Mouse (Mus musculus): ENCODE data around the gene Nmb. TPM values are rescaled to one million over a fixed set of nuclear protein-coding genes. Genes with fewer than 3 reads are reported as not detected.
"Not testable (repeated sequence)": the region's sequence is repeated elsewhere in the genome, so short reads cannot be mapped to it uniquely, and the experiment has no call there.

Gene Nmb
- 12.1 and 13.2 TPM in 2 replicates for polyA plus RNA-seq (2012; rRNA removed)

- Histone ChIP-seq H3K27ac (ENCODE audit: control insufficient read depth, insufficient read depth, low read depth, low read length) (no peak within 1 kb of the TSS), H3K4me1 (ENCODE audit: control insufficient read depth, insufficient read depth, low read length) (peaks cover 33% of the 10 kb centered on the region), H3K4me3 (ENCODE audit: control insufficient read depth, low read depth, low read length) (peak within 1 kb of the TSS; percentile 72), H3K27me3 (ENCODE audit: control insufficient read depth, insufficient read depth, low read length) (no peaks in the 10 kb centered on the region), H3K36me3 (ENCODE audit: control insufficient read depth, insufficient read depth, low read length) (no peaks in the 10 kb centered on the region)
- TF ChIP-seq CTCF (IDR thresholded peaks at IDR 0.05; ENCODE audit: control insufficient read depth, insufficient read depth, insufficient replicate concordance, low read depth, low read length) (no peak), POLR2A (IDR thresholded peaks at IDR 0.05; ENCODE audit: control insufficient read depth, low read depth, low read length) (no peak)
Measured at GRCm38 (mm10) chr7:80904921-80905515, at the start of gene Nmb. Nmb (minus strand) TSS chr7:80905076.

- H3K4me3 ChIP-seq (ENCODE audit: control insufficient read depth, low read depth, low read length), result no peak overlapping the region
- no peaks in the 10 kb centered on the region for H3K4me1 ChIP-seq (ENCODE audit: control insufficient read depth, insufficient read depth, low read length)
- no peak overlapping the region for H3K27ac ChIP-seq (ENCODE audit: control insufficient read depth, insufficient read depth, low read depth, low read length)
- H3K36me3 ChIP-seq (ENCODE audit: control insufficient read depth, insufficient read depth, low read length), result no peaks in the 10 kb centered on the region
- no peaks in the 10 kb centered on the region for H3K27me3 ChIP-seq (ENCODE audit: control insufficient read depth, insufficient read depth, low read length)
- TF ChIP-seq CTCF (IDR thresholded peaks at IDR 0.05; ENCODE audit: control insufficient read depth, insufficient read depth, insufficient replicate concordance, low read depth, low read length) (no peak), POLR2A (IDR thresholded peaks at IDR 0.05; ENCODE audit: control insufficient read depth, low read depth, low read length) (no peak)
Measured at GRCm38 (mm10) chr7:80954251-80954650, 49.4 kb upstream of the Nmb start.

- TF ChIP-seq POLR2A (IDR thresholded peaks at IDR 0.05; ENCODE audit: control insufficient read depth, low read depth, low read length) (no peak), CTCF (IDR thresholded peaks at IDR 0.05; ENCODE audit: control insufficient read depth, insufficient read depth, insufficient replicate concordance, low read depth, low read length) (no peak)
- no peaks in the 10 kb centered on the region for H3K27me3 ChIP-seq (ENCODE audit: control insufficient read depth, insufficient read depth, low read length)
Measured at GRCm38 (mm10) chr7:80952140-80952539, 47.3 kb upstream of the Nmb start.

GRCm38 (mm10) chr7:80951461-80951860 lies 46.6 kb upstream of the Nmb start:
- no peak for TF ChIP-seq POLR2A (IDR thresholded peaks at IDR 0.05; ENCODE audit: control insufficient read depth, low read depth, low read length)
- TF ChIP-seq CTCF (IDR thresholded peaks at IDR 0.05; ENCODE audit: control insufficient read depth, insufficient read depth, insufficient replicate concordance, low read depth, low read length), result no peak

More at GRCm38 (mm10) chr7:80952140-80952539, 47.3 kb upstream of the Nmb start:
- H3K27ac ChIP-seq (ENCODE audit: control insufficient read depth, insufficient read depth, low read depth, low read length), result no peak overlapping the region
- no peaks in the 10 kb centered on the region for H3K36me3 ChIP-seq (ENCODE audit: control insufficient read depth, insufficient read depth, low read length)
- H3K4me1 ChIP-seq (ENCODE audit: control insufficient read depth, insufficient read depth, low read length), result peaks cover 4% of the 10 kb centered on the region
- no peak overlapping the region for H3K4me3 ChIP-seq (ENCODE audit: control insufficient read depth, low read depth, low read length)

GRCm38 (mm10) chr7:80947445-80948350 lies 42.8 kb upstream of the Nmb start, which contains the start of gene Sec11a:
Sec11a (minus strand) TSS chr7:80947780.
- Histone ChIP-seq H3K36me3 (ENCODE audit: control insufficient read depth, insufficient read depth, low read length) (no peaks in the 10 kb centered on the region), H3K27ac (ENCODE audit: control insufficient read depth, insufficient read depth, low read depth, low read length) (peak within 1 kb of the TSS; percentile 94), H3K4me1 (ENCODE audit: control insufficient read depth, insufficient read depth, low read length) (peaks cover 6% of the 10 kb centered on the region), H3K4me3 (ENCODE audit: control insufficient read depth, low read depth, low read length) (peak within 1 kb of the TSS; percentile 97), H3K27me3 (ENCODE audit: control insufficient read depth, insufficient read depth, low read length) (no peaks in the 10 kb centered on the region)
- 0 out of 2 replicates have a peak, but pooled peaks have one; percentile 9 for TF ChIP-seq CTCF (IDR thresholded peaks at IDR 0.05; ENCODE audit: control insufficient read depth, insufficient read depth, insufficient replicate concordance, low read depth, low read length)
- peak; percentile 81 for TF ChIP-seq POLR2A (IDR thresholded peaks at IDR 0.05; ENCODE audit: control insufficient read depth, low read depth, low read length)

More at GRCm38 (mm10) chr7:80951461-80951860, 46.6 kb upstream of the Nmb start:
- Histone ChIP-seq H3K27ac (ENCODE audit: control insufficient read depth, insufficient read depth, low read depth, low read length) (no peak overlapping the region), H3K36me3 (ENCODE audit: control insufficient read depth, insufficient read depth, low read length) (no peaks in the 10 kb centered on the region), H3K27me3 (ENCODE audit: control insufficient read depth, insufficient read depth, low read length) (no peaks in the 10 kb centered on the region), H3K4me3 (ENCODE audit: control insufficient read depth, low read depth, low read length) (no peak overlapping the region), H3K4me1 (ENCODE audit: control insufficient read depth, insufficient read depth, low read length) (peaks cover 4% of the 10 kb centered on the region)

GRCm38 (mm10) chr7:80939808-80940207 lies 34.9 kb upstream of the Nmb start:
- Histone ChIP-seq H3K36me3 (ENCODE audit: control insufficient read depth, insufficient read depth, low read length) (no peaks in the 10 kb centered on the region), H3K27me3 (ENCODE audit: control insufficient read depth, insufficient read depth, low read length) (no peaks in the 10 kb centered on the region), H3K27ac (ENCODE audit: control insufficient read depth, insufficient read depth, low read depth, low read length) (no peak overlapping the region), H3K4me1 (ENCODE audit: control insufficient read depth, insufficient read depth, low read length) (no peaks in the 10 kb centered on the region), H3K4me3 (ENCODE audit: control insufficient read depth, low read depth, low read length) (no peak overlapping the region)
- TF ChIP-seq CTCF (IDR thresholded peaks at IDR 0.05; ENCODE audit: control insufficient read depth, insufficient read depth, insufficient replicate concordance, low read depth, low read length) (no peak), POLR2A (IDR thresholded peaks at IDR 0.05; ENCODE audit: control insufficient read depth, low read depth, low read length) (no peak)

GRCm38 (mm10) chr7:80937304-80937666 lies 32.4 kb upstream of the Nmb start:
- H3K36me3 ChIP-seq (ENCODE audit: control insufficient read depth, insufficient read depth, low read length); H3K27me3 ChIP-seq (ENCODE audit: control insufficient read depth, insufficient read depth, low read length); H3K27ac ChIP-seq (ENCODE audit: control insufficient read depth, insufficient read depth, low read depth, low read length); H3K4me3 ChIP-seq (ENCODE audit: control insufficient read depth, low read depth, low read length); H3K4me1 ChIP-seq (ENCODE audit: control insufficient read depth, insufficient read depth, low read length): not testable (repeated sequence)

GRCm38 (mm10) chr7:80936617-80937303 lies 31.9 kb upstream of the Nmb start:
- H3K4me1 ChIP-seq (ENCODE audit: control insufficient read depth, insufficient read depth, low read length); H3K27me3 ChIP-seq (ENCODE audit: control insufficient read depth, insufficient read depth, low read length); H3K4me3 ChIP-seq (ENCODE audit: control insufficient read depth, low read depth, low read length); H3K27ac ChIP-seq (ENCODE audit: control insufficient read depth, insufficient read depth, low read depth, low read length); H3K36me3 ChIP-seq (ENCODE audit: control insufficient read depth, insufficient read depth, low read length): not testable (repeated sequence)

Measured in testis, adult 2 months (tissue).